Mouse (Mus musculus) midbrain, embryonic 13.5 days (tissue): ENCODE data around the gene Cdk8. TPM values are rescaled to one million over a fixed set of nuclear protein-coding genes. Genes with fewer than 3 reads are reported as not detected.

Experiments
- ATAC-seq: fragments of 200-750 bp; cut with Nextera tagmentation; 2 replicates; pipeline ENCODE4 v1.8.0; 2017; ENCODE audit warnings: mild to moderate bottlenecking, moderate TSS enrichment, moderate library complexity
- H3K27ac ChIP-seq: fragments of 300-500 bp; sonication (generic); 2 replicates; pipeline ENCODE4 v1.5.1; 2015; ENCODE audit warnings: inconsistent platforms, mild to moderate bottlenecking, moderate library complexity
- H3K27me3 ChIP-seq: fragments of 300-500 bp; sonication (generic); 2 replicates; pipeline ENCODE4 v1.6.1; 2015; ENCODE audit warnings: mild to moderate bottlenecking, inconsistent platforms
- H3K36me3 ChIP-seq: fragments of 300-500 bp; sonication (generic); 2 replicates; pipeline ENCODE4 v1.6.1; 2015; ENCODE audit warnings: mild to moderate bottlenecking, inconsistent platforms
- H3K4me1 ChIP-seq: fragments of 300-500 bp; sonication (generic); replicated peaks from 2 replicates; pipeline ENCODE4 v1.6.1; 2015; ENCODE audit warnings: inconsistent platforms
- H3K4me2 ChIP-seq: fragments of 300-500 bp; sonication (generic); replicated peaks from 2 replicates; pipeline ENCODE4 v1.6.1; 2015; ENCODE audit warnings: moderate library complexity, mild to moderate bottlenecking, inconsistent platforms
- H3K4me3 ChIP-seq: fragments of 300-500 bp; sonication (generic); replicated peaks from 2 replicates; pipeline ENCODE4 v1.5.1; 2015; ENCODE audit warnings: mild to moderate bottlenecking, inconsistent platforms
- H3K9ac ChIP-seq: fragments of 300-500 bp; sonication (generic); replicated peaks from 2 replicates; pipeline ENCODE4 v1.6.1; 2015; ENCODE audit warnings: mild to moderate bottlenecking, inconsistent platforms
- H3K9me3 ChIP-seq: fragments of 300-500 bp; sonication (generic); 2 replicates; pipeline ENCODE4 v1.6.1; 2016; ENCODE audit warnings: mild to moderate bottlenecking, inconsistent platforms
- WGBS: fragments of 180-500 bp; shearing (Covaris S2); methylation state at CpG from one replicate; pipeline ENCODE4 v1.1.7; 2015; 5-methylcytosine and 5-hydroxymethylcytosine counted together
- polyA plus RNA-seq: library from polyadenylated mRNA; unstranded; fragments of >200 nt; fragmentation: Nextera tagmentation; extraction: Ambion mirVana; gene quantifications from 2 replicates; pipeline ENCODE4 v1.2.1, GENCODE M21; 2015

Gene Cdk8
- polyA plus RNA-seq, 1 experiment from 2014 or later = 25.6 TPM

DNA sequence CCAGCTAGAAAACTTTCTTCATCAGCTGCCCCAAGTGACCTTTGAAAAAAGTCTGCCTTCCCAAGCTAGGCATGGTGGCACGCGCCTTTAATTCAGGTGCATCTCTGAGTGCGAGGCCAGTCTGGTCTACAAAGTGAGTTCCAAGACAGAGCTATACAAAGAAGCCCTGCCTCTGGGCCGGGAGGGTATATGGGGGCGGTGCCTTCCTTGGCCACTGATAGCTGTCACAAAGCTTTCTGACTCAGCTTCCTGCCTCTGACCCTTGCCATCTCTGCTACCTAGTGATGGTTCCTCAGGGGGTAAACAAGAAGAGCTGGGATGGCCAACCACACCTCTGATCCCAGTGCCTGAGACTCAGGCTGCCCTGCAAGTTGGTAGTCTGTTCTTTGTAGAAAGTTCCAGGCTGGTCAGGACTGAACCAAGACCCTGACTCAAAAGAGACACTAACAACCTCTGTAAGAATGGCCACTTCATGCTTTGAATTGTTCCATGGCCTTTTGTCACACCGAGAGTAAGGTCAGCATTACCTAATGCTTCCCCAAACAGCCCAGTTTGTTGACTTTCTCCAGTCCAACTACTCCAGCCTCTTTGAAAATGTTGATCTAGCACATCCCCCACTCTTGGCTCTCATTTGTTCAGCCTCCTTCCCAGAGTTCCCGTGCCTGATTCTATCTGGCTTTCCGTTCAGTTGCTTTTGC, 76.2 kb downstream of the Cdk8 start:
- no peak for ATAC-seq
- H3K27me3 ChIP-seq = no peaks in the 10 kb centered on the region

DNA sequence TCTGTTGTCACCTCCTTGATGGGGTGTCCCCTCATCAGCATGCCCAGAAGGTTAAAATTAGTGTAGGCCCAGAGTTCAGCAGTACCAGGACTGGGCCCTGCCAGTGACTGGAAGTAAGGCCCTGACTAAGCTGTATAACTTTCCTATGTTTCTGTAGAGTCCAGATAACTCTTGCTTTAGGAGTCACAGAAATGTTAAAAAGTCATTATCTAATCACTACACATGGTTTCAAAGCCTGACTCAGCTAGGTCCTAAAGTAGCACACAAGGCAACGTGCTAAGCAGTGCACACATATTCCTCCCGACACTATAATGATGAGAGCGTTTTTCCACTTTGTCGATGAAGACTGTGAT, 76.7 kb downstream of the Cdk8 start:
- H3K9me3 ChIP-seq = no peaks in the 10 kb centered on the region
- H3K36me3 ChIP-seq = peaks cover 22% of the 10 kb centered on the region
- no peak overlapping the region for H3K4me3 ChIP-seq
- no peak for ATAC-seq
- no peak overlapping the region for H3K9ac ChIP-seq
- H3K27me3 ChIP-seq = no peaks in the 10 kb centered on the region
- 96% methylated on average over 4 of the region's 4 CpGs for WGBS
- H3K27ac ChIP-seq = no peak overlapping the region
- no peak overlapping the region for H3K4me2 ChIP-seq
- H3K4me1 ChIP-seq = no peaks in the 10 kb centered on the region; the same call in 1 of the 2 replicates

More for the DNA sequence above, 76.2 kb downstream of the Cdk8 start:
- Histone ChIP-seq H3K9me3 (no peaks in the 10 kb centered on the region), H3K36me3 (peaks cover 22% of the 10 kb centered on the region), H3K4me2 (no peak overlapping the region), H3K9ac (no peak overlapping the region), H3K4me3 (no peak overlapping the region), H3K27ac (no peak overlapping the region), H3K4me1 (no peaks in the 10 kb centered on the region; the same call in 1 of the 2 replicates)
- 92% methylated on average over 8 of the region's 8 CpGs for WGBS

DNA sequence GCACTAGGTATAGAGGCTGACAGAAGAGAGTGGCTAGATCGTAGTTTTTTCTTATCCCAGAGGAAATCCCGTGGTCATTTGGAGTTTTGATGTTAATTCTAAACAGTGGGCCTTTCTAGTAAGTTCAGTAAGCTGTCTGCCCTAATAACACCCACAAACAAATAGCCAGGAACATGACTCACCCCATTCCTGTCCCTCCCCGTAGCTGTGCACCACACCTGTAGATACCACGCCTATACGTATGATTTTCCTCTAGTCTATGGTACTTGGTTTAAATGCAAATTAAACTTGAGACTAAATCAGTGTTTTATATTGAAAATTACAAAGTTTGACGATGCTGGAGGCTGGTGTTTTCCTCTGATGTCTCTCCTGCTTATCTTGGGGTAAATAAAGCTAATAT, 83.5 kb downstream of the Cdk8 start:
- Histone ChIP-seq H3K4me2 (no peak overlapping the region), H3K27me3 (no peaks in the 10 kb centered on the region), H3K4me3 (no peak overlapping the region), H3K27ac (no peak overlapping the region), H3K9me3 (no peaks in the 10 kb centered on the region), H3K36me3 (no peaks in the 10 kb centered on the region), H3K4me1 (peaks cover 7% of the 10 kb centered on the region), H3K9ac (no peak overlapping the region)
- WGBS = 92% methylated on average over 6 of the region's 6 CpGs
- ATAC-seq = no peak

DNA sequence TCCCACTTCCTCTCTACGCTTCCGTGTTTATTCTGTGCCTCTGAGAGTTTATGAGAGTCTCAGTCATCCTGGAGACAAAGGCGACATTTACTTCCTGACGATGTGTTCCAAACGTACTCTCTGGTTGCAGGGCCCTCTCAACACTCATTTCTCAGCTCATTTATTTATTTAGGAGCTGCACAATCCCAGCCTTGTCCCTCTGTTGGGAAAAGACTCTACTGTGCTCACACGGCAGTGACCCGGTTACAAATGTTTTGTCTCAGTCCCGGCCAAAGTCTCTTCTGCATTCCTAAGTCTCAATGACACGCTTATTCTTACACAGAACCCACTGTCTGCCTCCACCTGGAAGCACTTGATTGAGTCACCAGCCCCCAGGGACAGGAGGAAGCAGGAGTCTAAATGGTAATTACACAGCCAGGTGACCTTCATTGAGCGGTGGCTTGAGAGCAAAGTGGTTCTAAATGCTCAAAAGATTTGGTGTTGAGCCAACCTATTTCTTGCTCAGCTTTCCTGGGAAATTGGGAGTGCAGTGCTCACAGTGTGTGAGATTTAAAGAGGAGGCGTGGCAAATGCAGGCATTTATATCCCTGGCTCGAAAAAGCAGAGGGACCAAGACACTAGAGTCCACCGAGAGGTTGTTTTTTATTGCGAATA, 84.4 kb downstream of the Cdk8 start:
- no peaks in the 10 kb centered on the region for H3K27me3 ChIP-seq
- no peak overlapping the region for H3K9ac ChIP-seq
- no peak overlapping the region for H3K4me2 ChIP-seq
- H3K4me1 ChIP-seq = peaks cover 7% of the 10 kb centered on the region
- H3K36me3 ChIP-seq = no peaks in the 10 kb centered on the region
- 0 out of 2 replicates have a peak, but pooled peaks have one; percentile 46 for ATAC-seq
- H3K27ac ChIP-seq = no peak overlapping the region
- WGBS = 64% methylated on average over 14 of the region's 14 CpGs
- H3K9me3 ChIP-seq = no peaks in the 10 kb centered on the region
- no peak overlapping the region for H3K4me3 ChIP-seq

DNA sequence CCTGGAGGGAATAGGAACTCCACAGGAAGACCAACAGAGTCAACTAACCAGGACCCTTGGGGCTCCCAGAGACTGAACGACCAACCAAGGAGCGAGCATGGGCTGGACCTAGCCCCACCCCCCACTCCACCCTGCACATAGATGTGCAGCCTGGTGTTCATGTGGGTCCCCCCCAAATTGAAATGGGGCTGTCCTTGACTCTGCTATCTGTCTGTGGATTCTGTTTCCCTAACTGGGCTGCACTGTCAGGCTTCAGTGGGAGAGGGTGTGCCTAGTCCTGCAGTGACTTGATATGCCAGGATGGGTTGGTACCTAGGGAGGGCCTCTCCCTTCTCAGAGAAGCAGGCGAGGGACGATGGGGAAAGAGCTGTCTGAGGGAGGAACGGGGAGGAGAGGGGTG, 85.3 kb downstream of the Cdk8 start:
- Histone ChIP-seq H3K4me3 (no peak overlapping the region), H3K27me3 (no peaks in the 10 kb centered on the region), H3K27ac (no peak overlapping the region), H3K4me2 (no peak overlapping the region), H3K4me1 (peaks cover 7% of the 10 kb centered on the region), H3K36me3 (no peaks in the 10 kb centered on the region), H3K9me3 (no peaks in the 10 kb centered on the region), H3K9ac (no peak overlapping the region)
- WGBS = 90% methylated on average over 5 of the region's 5 CpGs
- ATAC-seq = no peak

DNA sequence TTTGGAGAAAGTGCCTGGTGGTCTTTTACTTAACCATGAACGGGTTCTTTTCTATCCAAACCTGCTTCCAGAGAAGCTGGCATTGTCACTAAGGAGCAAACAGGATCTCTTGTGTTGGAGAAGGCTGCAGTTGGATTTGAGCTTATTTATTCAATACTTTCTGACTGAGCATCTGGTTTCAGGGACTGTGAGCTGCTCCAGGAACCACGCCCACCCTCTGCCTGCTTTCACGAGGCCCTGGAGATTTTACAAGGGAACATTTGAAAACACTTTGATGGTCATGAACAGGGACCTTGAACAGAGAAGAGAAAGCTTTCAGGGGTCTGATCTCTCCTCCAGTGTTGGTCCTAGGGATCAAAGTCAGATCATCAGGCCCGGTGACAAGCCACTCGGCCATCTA, 87.0 kb downstream of the Cdk8 start:
- Histone ChIP-seq H3K36me3 (no peaks in the 10 kb centered on the region), H3K27ac (no peak overlapping the region), H3K4me2 (no peak overlapping the region), H3K4me3 (no peak overlapping the region), H3K9me3 (no peaks in the 10 kb centered on the region), H3K27me3 (no peaks in the 10 kb centered on the region), H3K4me1 (peaks cover 7% of the 10 kb centered on the region), H3K9ac (no peak overlapping the region)
- WGBS = 89% methylated on average over 5 of the region's 5 CpGs
- ATAC-seq = no peak

DNA sequence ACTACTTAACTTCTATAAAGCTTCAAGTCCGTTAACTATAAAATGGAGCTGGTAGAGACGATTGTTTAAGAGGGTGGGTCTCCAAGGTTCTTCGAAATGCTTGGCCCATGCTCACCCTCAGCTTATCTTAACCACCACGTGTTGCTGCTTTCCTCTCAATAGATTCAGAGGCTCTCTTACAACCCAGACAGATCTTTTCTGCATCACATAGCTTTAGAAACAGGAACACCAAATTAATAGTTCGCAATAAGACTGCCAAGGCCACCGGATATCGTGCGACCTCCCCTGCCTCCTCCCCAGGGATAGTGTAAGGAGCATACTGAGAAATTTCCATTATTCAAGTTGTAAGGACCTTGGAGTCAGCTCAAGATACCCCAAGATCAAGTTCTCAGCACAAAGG, 87.4 kb downstream of the Cdk8 start:
- no peaks in the 10 kb centered on the region for H3K36me3 ChIP-seq
- H3K9me3 ChIP-seq = no peaks in the 10 kb centered on the region
- ATAC-seq = no peak
- no peaks in the 10 kb centered on the region for H3K27me3 ChIP-seq
- H3K4me3 ChIP-seq = no peak overlapping the region
- H3K9ac ChIP-seq = no peak overlapping the region
- WGBS = 89% methylated on average over 8 of the region's 8 CpGs
- no peak overlapping the region for H3K4me2 ChIP-seq
- peaks cover 7% of the 10 kb centered on the region for H3K4me1 ChIP-seq
- no peak overlapping the region for H3K27ac ChIP-seq

DNA sequence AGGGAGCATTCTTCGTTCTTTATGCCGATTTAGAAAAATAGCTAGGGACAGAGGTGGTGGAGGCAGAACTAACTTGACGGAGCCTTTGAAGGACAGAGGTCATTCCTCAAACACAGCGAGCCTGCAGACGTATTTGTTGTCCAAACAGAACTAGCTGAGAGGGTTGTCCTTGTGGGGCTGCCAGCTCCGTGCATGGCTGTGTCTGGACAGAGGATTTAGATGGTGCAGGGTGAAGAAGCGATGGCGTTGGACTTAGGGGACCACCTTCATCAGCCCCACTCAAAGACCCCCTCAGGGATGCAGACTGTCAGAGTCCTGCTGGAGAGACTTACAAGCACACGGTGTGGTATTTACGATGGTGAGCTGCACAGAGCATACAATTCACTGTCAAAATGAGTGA, 97.9 kb downstream of the Cdk8 start:
- Histone ChIP-seq H3K4me3 (no peak overlapping the region), H3K4me2 (no peak overlapping the region), H3K9me3 (no peaks in the 10 kb centered on the region), H3K4me1 (0 out of 2 replicates have a peak, but pooled peaks cover 4% of the 10 kb centered on the region), H3K27me3 (no peaks in the 10 kb centered on the region), H3K9ac (no peak overlapping the region), H3K36me3 (no peaks in the 10 kb centered on the region), H3K27ac (no peak overlapping the region)
- WGBS = 64% methylated on average over 10 of the region's 10 CpGs
- ATAC-seq = no peak

DNA sequence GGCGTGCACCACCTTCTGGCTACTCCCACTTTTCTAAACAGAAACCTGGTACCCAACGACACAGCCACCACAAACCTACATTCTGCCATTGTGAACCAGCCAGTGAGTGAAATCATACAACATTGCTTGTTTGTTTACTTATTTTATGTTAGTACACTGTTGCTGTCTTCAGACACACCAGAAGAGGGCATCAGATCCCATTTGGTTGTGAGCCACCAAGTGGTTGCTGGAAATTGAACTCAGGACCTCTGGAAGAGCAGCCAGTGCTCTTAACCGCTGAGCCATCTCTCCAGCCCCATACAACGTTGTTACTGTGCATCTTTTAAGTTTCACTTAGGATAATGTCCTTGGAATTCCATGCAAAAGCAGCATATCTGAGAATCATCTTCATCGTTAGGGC, 98.5 kb downstream of the Cdk8 start:
- Histone ChIP-seq H3K9me3 (no peaks in the 10 kb centered on the region), H3K4me2 (no peak overlapping the region), H3K27ac (no peak overlapping the region), H3K36me3 (no peaks in the 10 kb centered on the region), H3K4me3 (no peak overlapping the region), H3K9ac (no peak overlapping the region), H3K27me3 (no peaks in the 10 kb centered on the region), H3K4me1 (0 out of 2 replicates have a peak, but pooled peaks cover 4% of the 10 kb centered on the region)
- WGBS = 86% methylated on average over 5 of the region's 5 CpGs
- ATAC-seq = no peak

DNA sequence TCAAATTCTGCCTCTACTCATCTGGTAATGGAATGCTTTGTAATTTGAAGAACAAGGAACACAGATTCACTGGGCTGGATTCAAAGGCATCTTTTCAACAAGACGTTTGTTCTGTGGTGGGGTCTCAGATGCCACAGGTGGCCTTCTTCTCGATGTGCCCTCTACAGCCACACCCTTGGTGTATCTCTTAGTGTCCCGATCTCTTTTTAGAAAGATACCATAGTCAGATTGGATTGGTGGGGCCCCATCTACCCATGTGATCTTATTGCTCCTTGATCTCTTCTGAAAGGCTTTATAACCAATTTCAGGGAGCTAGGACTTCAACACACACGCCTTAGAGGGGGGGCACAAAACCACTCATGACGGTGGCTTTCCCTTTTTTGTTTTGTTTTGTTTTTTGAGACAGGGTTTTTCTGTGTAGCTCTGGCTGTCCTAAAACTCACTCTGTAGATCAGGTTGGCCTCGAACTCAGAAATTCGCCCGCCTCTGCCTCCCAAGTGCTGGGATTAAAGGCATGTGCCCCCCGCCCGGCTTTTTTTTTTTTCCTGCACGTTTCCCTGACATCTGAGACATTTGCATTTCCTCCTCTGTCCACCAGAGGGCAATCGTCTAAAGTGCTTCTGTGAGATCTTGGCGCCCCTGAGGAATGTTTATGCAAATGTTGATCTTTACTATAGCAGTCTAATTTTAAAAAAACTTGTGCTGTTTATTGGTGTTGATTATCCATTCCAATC, 99.2 kb downstream of the Cdk8 start:
- WGBS = 40% methylated on average over 13 of the region's 13 CpGs
- no peak for ATAC-seq
- H3K4me2 ChIP-seq = no peak overlapping the region
- H3K9me3 ChIP-seq = no peaks in the 10 kb centered on the region
- no peak overlapping the region for H3K27ac ChIP-seq
- H3K36me3 ChIP-seq = no peaks in the 10 kb centered on the region
- H3K27me3 ChIP-seq = no peaks in the 10 kb centered on the region
- H3K4me1 ChIP-seq = 0 out of 2 replicates have a peak, but pooled peaks cover 4% of the 10 kb centered on the region
- no peak overlapping the region for H3K9ac ChIP-seq
- H3K4me3 ChIP-seq = no peak overlapping the region

DNA sequence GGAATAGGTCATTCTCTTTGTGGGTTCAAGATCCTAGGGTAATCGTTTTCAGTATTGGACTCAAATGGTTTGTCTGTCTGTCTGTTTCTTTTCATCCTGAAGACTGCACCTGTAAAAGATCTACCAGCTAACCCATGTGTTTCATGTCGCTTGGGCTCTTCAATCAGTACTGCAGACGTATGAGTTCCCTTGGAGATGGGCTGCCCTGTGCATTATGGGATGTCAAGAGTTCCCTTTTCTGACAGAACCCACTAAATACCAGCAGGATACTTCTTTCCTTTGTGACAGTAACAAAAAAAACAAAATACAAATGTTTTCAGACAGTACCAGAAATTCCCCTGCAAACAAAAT, 99.7 kb downstream of the Cdk8 start:
- Histone ChIP-seq H3K27ac (no peak overlapping the region), H3K9me3 (no peaks in the 10 kb centered on the region), H3K27me3 (no peaks in the 10 kb centered on the region), H3K4me1 (0 out of 2 replicates have a peak, but pooled peaks cover 4% of the 10 kb centered on the region), H3K4me3 (no peak overlapping the region), H3K4me2 (no peak overlapping the region), H3K9ac (no peak overlapping the region), H3K36me3 (no peaks in the 10 kb centered on the region)
- 44% methylated on average over 3 of the region's 3 CpGs for WGBS
- ATAC-seq = no peak

DNA sequence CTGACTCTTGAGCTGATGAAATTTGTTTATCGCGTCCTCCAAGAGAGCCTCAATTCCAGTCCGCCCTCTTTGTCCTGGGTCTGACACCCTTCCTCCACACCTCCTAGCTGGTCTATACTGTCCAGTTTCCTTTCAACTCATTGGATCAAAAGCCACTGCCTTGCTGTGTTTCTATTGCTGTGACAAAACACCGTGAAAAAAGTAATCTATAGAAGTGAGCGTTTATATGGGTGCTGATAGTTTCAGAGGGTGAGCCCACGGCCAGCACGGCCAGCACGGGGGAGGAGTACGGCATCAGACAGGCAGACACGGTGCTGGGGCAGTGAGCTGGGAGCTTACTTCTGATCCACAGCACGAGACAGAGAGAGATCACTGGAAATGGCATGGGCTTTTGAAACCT, 100.1 kb downstream of the Cdk8 start:
- H3K9ac ChIP-seq = no peak overlapping the region
- no peaks in the 10 kb centered on the region for H3K36me3 ChIP-seq
- H3K4me2 ChIP-seq = no peak overlapping the region
- H3K27me3 ChIP-seq = no peaks in the 10 kb centered on the region
- H3K4me3 ChIP-seq = no peak overlapping the region
- H3K9me3 ChIP-seq = no peaks in the 10 kb centered on the region
- WGBS = 85% methylated on average over 11 of the region's 11 CpGs
- 0 out of 2 replicates have a peak, but pooled peaks cover 4% of the 10 kb centered on the region for H3K4me1 ChIP-seq
- H3K27ac ChIP-seq = no peak overlapping the region
- ATAC-seq = peak; percentile 25; the same call in 1 of the 2 replicates
